Mouse (Mus musculus) hematopoietic stem cell, adult 5-6 weeks (primary cell): Measurements from ENCODE around the gene Syp. TPM values are rescaled to one million over a fixed set of nuclear protein-coding genes. Genes with fewer than 3 reads are reported as not detected.
A peak's percentile ranks its signal among the peaks of the same experiment; 100 is the strongest.

Experiments used
- ATAC-seq, 2 experiments: fragments of 125-278 bp in 1 of 2; replicated peaks in 1 of 2; 2 replicates each; pipeline ENCODE4 v1.8.0; 2016 to 2017; ENCODE audit warnings: inconsistent platforms in 2 of 2, mild to moderate bottlenecking in 2 of 2, moderate number of reproducible peaks in 2 of 2, low read depth in 1 of 2, moderate TSS enrichment in 1 of 2; ENCODE audit not compliant: low FRiP score in 2 of 2, poor library complexity in 2 of 2, severe bottlenecking in 2 of 2, insufficient read depth in 1 of 2, low TSS enrichment in 1 of 2
- total RNA-seq: library from RNA; stranded (forward); fragments of 172-1452, 232-1000 nt; gene quantifications from 2 replicates; pipeline ENCODE4 v1.2.3, GENCODE M21; 2017

Syp gene
- total RNA-seq, 1 experiment from 2014 or later: 0.94 TPM

- no peak for ATAC-seq
Observed at GRCm38 (mm10) chrX:7680864-7681263, 42.6 kb downstream of the Syp start, which contains the start of gene Magix. Gene Magix, minus strand, starts transcription at chrX:7681251.

DNA sequence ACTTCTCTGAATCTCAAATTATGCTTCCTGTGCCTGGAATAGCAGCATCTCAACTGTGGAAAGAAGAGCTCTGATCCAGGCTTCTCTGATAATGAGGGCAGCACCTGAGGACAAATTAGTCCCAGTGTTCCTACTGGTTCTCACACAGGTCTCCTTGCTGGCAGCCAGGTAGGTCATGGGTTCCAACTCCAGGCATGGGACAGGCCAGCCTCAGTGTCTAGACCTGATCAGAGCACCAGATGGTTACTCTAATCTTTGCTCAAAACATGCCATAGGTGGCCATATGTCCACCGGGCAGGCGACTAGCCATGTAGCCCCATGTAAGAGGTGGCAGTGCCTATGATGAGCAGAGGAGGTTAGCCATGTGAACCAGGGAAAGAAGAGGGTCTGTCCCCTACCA lies 50.0 kb downstream of the Syp start:
- no peak for ATAC-seq

GRCm38 (mm10) chrX:7690486-7690885 lies 52.2 kb downstream of the Syp start:
- ATAC-seq: no peak

DNA sequence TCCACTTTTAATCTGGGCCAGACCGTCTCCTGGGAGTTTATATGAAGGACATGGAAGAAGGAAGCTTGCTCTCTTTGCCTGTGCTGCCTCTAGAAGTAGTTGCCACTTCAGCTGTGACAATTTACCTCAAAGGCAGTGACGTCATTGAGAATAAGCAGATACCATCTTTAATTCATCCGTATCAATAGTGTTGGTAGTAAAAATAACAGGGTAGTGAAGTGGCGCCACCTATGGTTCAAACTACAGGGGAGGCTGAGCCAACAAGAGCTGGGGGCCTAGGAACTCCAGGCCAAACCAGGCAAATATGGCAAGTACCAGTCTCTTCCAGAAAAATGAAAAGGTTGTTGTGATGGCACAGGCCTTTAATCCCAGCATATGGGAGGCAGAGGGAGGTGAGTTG lies 54.6 kb downstream of the Syp start:
- peak; percentile 43 to 61; a peak in 2 of 4 replicates for ATAC-seq

GRCm38 (mm10) chrX:7696520-7696919 lies 58.2 kb downstream of the Syp start:
- no peak for ATAC-seq

- ATAC-seq: peak; percentile 99 to 100
Observed at GRCm38 (mm10) chrX:7696954-7697381, 58.7 kb downstream of the Syp start, which contains the start of gene Gpkow. Gene Gpkow, plus strand, starts transcription at chrX:7697131.

Other genes with a start within 250 kb of the Syp start
- 0.25 and 0.69 TPM in 2 replicates for gene Foxp3, start 64.8 kb upstream of the Syp start, total RNA-seq
- gene Ppp1r3f, start 64.2 kb upstream of the Syp start, total RNA-seq: 0.99 and 1.9 TPM in 2 replicates
- gene Ccdc22, start 33.0 kb upstream of the Syp start, total RNA-seq: 23.2 and 32.1 TPM in 2 replicates
- gene Cacna1f, start 31.4 kb upstream of the Syp start, total RNA-seq: not detected in 2 replicates
- gene Prickle3, start 18.8 kb downstream of the Syp start, total RNA-seq: 8.3 and 12.4 TPM in 2 replicates
- gene Plp2, start 32.9 kb downstream of the Syp start, total RNA-seq: 79.7 and 95.8 TPM in 2 replicates
- 0.40 and 0.75 TPM in 2 replicates for gene Magix, start 42.8 kb downstream of the Syp start, total RNA-seq
- 20.3 and 25.5 TPM in 2 replicates for gene Gpkow, start 58.7 kb downstream of the Syp start, total RNA-seq
- gene Wdr45, start 75.9 kb downstream of the Syp start, total RNA-seq: 31.2 and 46.8 TPM in 2 replicates
- gene Gm45208, start 83.8 kb downstream of the Syp start, total RNA-seq: not detected in 2 replicates
- gene Praf2, start 90.0 kb downstream of the Syp start, total RNA-seq: 7.0 and 7.1 TPM in 2 replicates
- gene Ccdc120, start 112.4 kb downstream of the Syp start, total RNA-seq: 1.8 and 2.1 TPM in 2 replicates
- 9.6 and 12.4 TPM in 2 replicates for gene Tfe3, start 124.1 kb downstream of the Syp start, total RNA-seq
- 48.4 TPM in 2 replicates for gene Gripap1, start 151.3 kb downstream of the Syp start, total RNA-seq
- gene Kcnd1, start 183.8 kb downstream of the Syp start, total RNA-seq: 0.63 and 2.1 TPM in 2 replicates
- gene Otud5, start 202.9 kb downstream of the Syp start, total RNA-seq: 73.7 and 89.4 TPM in 2 replicates
- gene Pim2, start 239.8 kb downstream of the Syp start, total RNA-seq: 3.1 and 7.8 TPM in 2 replicates
- 17.2 and 25.7 TPM in 2 replicates for gene Slc35a2, start 245.6 kb downstream of the Syp start, total RNA-seq